In the genomic region with DNA sequence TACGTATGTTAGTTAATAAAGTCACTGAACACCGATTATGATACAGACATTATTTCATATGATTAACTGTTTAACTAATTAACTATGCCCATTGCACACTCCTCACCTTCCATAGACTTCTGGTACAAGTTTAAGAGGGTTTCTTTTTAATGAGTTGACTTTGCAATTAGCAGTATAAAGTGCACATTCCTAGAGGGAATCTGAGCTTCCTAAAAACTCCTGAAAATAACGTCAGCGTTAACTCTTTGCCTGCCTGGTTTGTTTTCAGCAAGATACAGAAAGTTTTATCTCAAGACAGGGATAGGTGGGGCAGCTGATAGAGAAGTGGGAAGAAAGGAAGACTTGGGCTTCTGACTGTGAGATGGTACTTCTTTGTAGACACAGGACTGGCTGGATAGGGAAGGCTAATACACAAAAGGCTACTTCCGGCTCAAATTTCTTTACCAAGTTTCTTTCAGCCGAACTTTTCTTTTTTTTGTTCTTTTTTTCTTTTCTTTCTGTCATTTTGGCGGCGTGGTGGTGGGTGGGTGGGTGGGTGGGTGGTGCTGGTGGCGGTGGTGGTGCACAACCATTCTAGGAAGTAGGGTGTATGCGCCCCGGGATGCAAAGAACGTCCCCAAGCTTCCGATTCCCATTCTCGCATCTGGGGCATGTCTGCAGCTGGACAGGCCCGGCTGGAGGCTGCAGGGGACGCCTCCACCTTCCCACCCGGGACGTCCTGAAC, we compare ENCODE assay signal across 8 mouse cellular contexts. TPM values are rescaled to one million over a fixed set of nuclear protein-coding genes. Genes with fewer than 3 reads are reported as not detected.
A peak's percentile ranks its signal among the peaks of the same experiment; 100 is the strongest.
DNase-seq lines count a peak whose midpoint lies in the region; ATAC-seq and TF ChIP-seq lines count a peak whose summit lies in the region.

Nox4 (plus strand) TSS at position 241 of the 724 bp plus-strand sequence.

- intact Hi-C loops in gastrocnemius, adult 2 months (cut with DNase I), result no loop called here

- H3K27ac ChIP-seq in gastrocnemius, adult 2 months, result peak within 1 kb of the TSS; percentile 77
- no peak within 1 kb of the TSS; the same call in 1 of the 2 replicates for H3K27ac ChIP-seq in forebrain, embryonic 14.5 days (ENCODE audit: low read depth, low read length)
- H3K27ac ChIP-seq in liver, embryonic 15.5 days (replicated peaks), result no peak within 1 kb of the TSS

- H3K36me3 ChIP-seq in C2C12 (ENCODE audit: control insufficient read depth, insufficient read depth), result no peaks in the 10 kb centered on the region
- no peaks in the 10 kb centered on the region for H3K36me3 ChIP-seq in forebrain, embryonic 14.5 days (ENCODE audit: control insufficient read depth, insufficient read depth, low read length)
- H3K36me3 ChIP-seq in liver, embryonic 15.5 days (replicated peaks), result no peaks in the 10 kb centered on the region

- no peaks in the 10 kb centered on the region for H3K27me3 ChIP-seq in C2C12 (ENCODE audit: control insufficient read depth, insufficient read depth, insufficient read length)
- H3K27me3 ChIP-seq in forebrain, embryonic 14.5 days (replicated peaks; ENCODE audit: control insufficient read depth, insufficient read depth, low read length), result no peaks in the 10 kb centered on the region
- no peaks in the 10 kb centered on the region for H3K27me3 ChIP-seq in liver, embryonic 15.5 days

- 9% methylated on average over 18 of the region's 18 CpGs for WGBS in forebrain, embryonic 14.5 days
- WGBS in liver, embryonic 15.5 days (ENCODE audit: insufficient replicate concordance), result 11% methylated on average over 18 of the region's 18 CpGs

- H3K9ac ChIP-seq in forebrain, embryonic 14.5 days (ENCODE audit: low read length), result peak within 1 kb of the TSS; percentile 79
- no peak within 1 kb of the TSS for H3K9ac ChIP-seq in liver, embryonic 15.5 days

- no peaks in the 10 kb centered on the region; the same call in 1 of the 2 replicates for H3K4me1 ChIP-seq in forebrain, embryonic 14.5 days (ENCODE audit: control insufficient read depth, insufficient read depth, low read length)
- H3K4me1 ChIP-seq in liver, embryonic 15.5 days (replicated peaks), result no peaks in the 10 kb centered on the region

- no peaks in the 10 kb centered on the region for H3K79me2 ChIP-seq in C2C12 (ENCODE audit: control insufficient read depth, insufficient read depth)

- H3ac ChIP-seq in C2C12 (ENCODE audit: control insufficient read depth, insufficient read length, low read depth), result peak within 1 kb of the TSS; percentile 61

- H3K4me2 ChIP-seq in forebrain, embryonic 14.5 days (ENCODE audit: low read length), result peak within 1 kb of the TSS; percentile 52
- H3K4me2 ChIP-seq in liver, embryonic 15.5 days, result peak within 1 kb of the TSS; percentile 62

- TF ChIP-seq CTCF in gastrocnemius, adult 2 months (IDR thresholded peaks at IDR 0.05), result no peak
- TF ChIP-seq CTCF in C2C12 (IDR thresholded peaks at IDR 0.05; ENCODE audit: control insufficient read depth, insufficient read depth, insufficient read length), result no peak

- peak; percentile 54 for ATAC-seq in forebrain, embryonic 14.5 days
- no peak for ATAC-seq in liver, embryonic 15.5 days (ENCODE audit: insufficient read depth)

- no peak for DNase-seq in gastrocnemius, adult 2 months
- no peak for DNase-seq in gastrocnemius, postnatal 25 days
- peak; percentile 26 for DNase-seq in forebrain, embryonic 14.5 days (ENCODE audit: low spot score)
- no peak for DNase-seq in cerebellum, adult 9-11 months
- DNase-seq in adrenal gland, postnatal 10 days, result no peak
- no peak for DNase-seq in B cell, adult 2 months

- H3K9me3 ChIP-seq in forebrain, embryonic 14.5 days (replicated peaks; ENCODE audit: control insufficient read depth, low read length), result no peaks in the 10 kb centered on the region
- H3K9me3 ChIP-seq in liver, embryonic 15.5 days (replicated peaks), result no peaks in the 10 kb centered on the region

- peak within 1 kb of the TSS; percentile 77 for H3K4me3 ChIP-seq in gastrocnemius, adult 2 months
- peak within 1 kb of the TSS; percentile 32 for H3K4me3 ChIP-seq in C2C12 (ENCODE audit: insufficient read depth, poor library complexity, severe bottlenecking)
- H3K4me3 ChIP-seq in forebrain, embryonic 14.5 days (ENCODE audit: low read depth, low read length), result peak within 1 kb of the TSS; percentile 67
- peak within 1 kb of the TSS; percentile 44 for H3K4me3 ChIP-seq in liver, embryonic 15.5 days (replicated peaks)

- no peaks in the 10 kb centered on the region for H3K79me3 ChIP-seq in C2C12 (ENCODE audit: low read depth)

TF ChIP-seq in C2C12, 6 proteins besides CTCF, POLR2A, EP300 and RAD21:
- TF ChIP-seq FOSL1 (IDR thresholded peaks at IDR 0.05; ENCODE audit: insufficient read depth, low read length, poor library complexity, severe bottlenecking) (no peak), MAX (IDR thresholded peaks at IDR 0.05) (no peak), MYOG (IDR thresholded peaks at IDR 0.05; ENCODE audit: control insufficient read depth, extremely low read depth, insufficient read length) (no peak), MYOD1 (IDR thresholded peaks at IDR 0.05; ENCODE audit: control insufficient read depth, insufficient read length, low read depth) (no peak), USF1 (IDR thresholded peaks at IDR 0.05; ENCODE audit: low read depth) (no peak), CEBPB (IDR thresholded peaks at IDR 0.05; ENCODE audit: low read depth) (no peak)
TF ChIP-seq in C2C12: peak in this region for 0.

RNA-seq across cellular contexts. Expression of gene Nox4, which starts in this region (rescaled TPM):
- total RNA-seq in gastrocnemius, adult 2 months (2021), result 1 to 10 TPM; 2.2 to 2.4 TPM
- 1 to 10 TPM; 1.5 to 2.1 TPM for total RNA-seq in gastrocnemius, postnatal 25 days (2021)
- 0.99 TPM for polyA plus RNA-seq in C2C12 (2012; fragmentation: generic; extraction: Trizol)
- polyA plus RNA-seq in forebrain, embryonic 14.5 days (2014; fragmentation: Nextera tagmentation; extraction: Ambion mirVana), result 1.2 and 1.7 TPM in 2 replicates
- polyA plus RNA-seq in liver, embryonic 15.5 days (2015; fragmentation: Nextera tagmentation; extraction: Ambion mirVana), result 0.10 and 0.14 TPM in 2 replicates
- total RNA-seq in adrenal gland, postnatal 10 days (2021), result 1 to 10 TPM; 1.1 to 1.5 TPM
